Mouse (Mus musculus): ENCODE results near the gene Satb2. TPM values are rescaled to one million over a fixed set of nuclear protein-coding genes. Genes with fewer than 3 reads are reported as not detected.

Gene Satb2
- polyA plus RNA-seq, 1 experiment, result 0.16 TPM

DNA sequence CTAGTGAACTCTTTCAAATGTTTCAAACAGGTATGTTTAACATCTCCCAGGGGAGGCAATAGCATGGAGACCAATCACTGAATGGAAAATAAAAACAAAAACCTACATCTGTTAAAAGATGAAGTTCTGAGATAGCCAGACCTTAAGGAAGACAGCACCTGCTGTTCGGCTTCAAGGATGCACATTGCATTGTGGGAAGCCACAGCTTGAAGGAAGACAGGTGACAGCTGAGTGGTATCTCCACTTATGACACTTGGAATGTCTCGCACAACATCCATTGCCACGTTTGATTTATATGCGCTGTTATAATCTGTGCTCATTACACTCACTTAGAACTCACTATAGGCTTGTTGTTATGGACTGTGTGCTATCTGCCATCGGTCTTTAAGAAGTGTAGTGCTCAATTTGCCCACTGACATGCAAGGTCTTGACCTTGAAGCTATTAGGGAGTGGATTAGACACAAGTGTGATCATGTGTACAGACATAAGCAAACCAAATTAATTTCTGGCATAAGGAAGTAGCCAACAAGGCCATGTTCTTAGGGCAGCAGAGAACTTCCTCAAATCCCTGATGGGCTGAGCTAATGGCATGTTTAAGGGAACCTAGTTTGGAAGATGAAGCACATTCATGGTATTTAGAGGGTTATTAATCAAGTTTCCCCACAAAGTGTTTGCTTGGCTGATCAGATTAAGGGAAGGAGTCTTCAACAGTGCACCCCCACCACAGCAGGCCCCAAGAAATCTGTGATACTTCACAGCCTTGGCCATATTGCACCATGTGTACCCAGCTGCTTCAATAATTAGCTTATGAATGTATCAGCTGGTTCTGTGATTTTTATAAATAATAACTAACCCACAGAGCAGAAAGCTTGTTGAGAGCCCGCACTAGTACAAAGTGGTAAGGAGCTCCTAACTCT is 144.2 kb downstream of the Satb2 start:
- Histone ChIP-seq H3K4me3 (ENCODE audit: control insufficient read depth, insufficient read depth, low read length) (no peak overlapping the region), H3K36me3 (ENCODE audit: control insufficient read depth, insufficient read depth, low read length) (no peaks in the 10 kb centered on the region), H3K27ac (ENCODE audit: control insufficient read depth, insufficient read depth, low read length) (no peak overlapping the region), H3K4me1 (replicated peaks; ENCODE audit: control insufficient read depth, insufficient read depth, low read length) (no peaks in the 10 kb centered on the region), H3K27me3 (ENCODE audit: control insufficient read depth, insufficient read depth, low read length) (no peaks in the 10 kb centered on the region)
- no peak for TF ChIP-seq POLR2A (IDR thresholded peaks at IDR 0.05; ENCODE audit: control insufficient read depth, extremely low read depth, insufficient read depth, low read length, poor library complexity)
- TF ChIP-seq CTCF (IDR thresholded peaks at IDR 0.05; ENCODE audit: borderline replicate concordance, control insufficient read depth, extremely low read depth, insufficient read depth, low read length, poor library complexity), result no peak
- no peak for DNase-seq
- WGBS, result 87% methylated on average over 6 of the region's 6 CpGs

GRCm38 (mm10) chr1:56833307-56833706 is 145.1 kb downstream of the Satb2 start:
- no peak overlapping the region for H3K4me3 ChIP-seq (ENCODE audit: control insufficient read depth, insufficient read depth, low read length)
- H3K27me3 ChIP-seq (ENCODE audit: control insufficient read depth, insufficient read depth, low read length), result no peaks in the 10 kb centered on the region
- DNase-seq, result no peak
- H3K27ac ChIP-seq (ENCODE audit: control insufficient read depth, insufficient read depth, low read length), result no peak overlapping the region
- H3K36me3 ChIP-seq (ENCODE audit: control insufficient read depth, insufficient read depth, low read length), result no peaks in the 10 kb centered on the region
- H3K4me1 ChIP-seq (replicated peaks; ENCODE audit: control insufficient read depth, insufficient read depth, low read length), result no peaks in the 10 kb centered on the region
- TF ChIP-seq POLR2A (IDR thresholded peaks at IDR 0.05; ENCODE audit: control insufficient read depth, extremely low read depth, insufficient read depth, low read length, poor library complexity) (no peak), CTCF (IDR thresholded peaks at IDR 0.05; ENCODE audit: borderline replicate concordance, control insufficient read depth, extremely low read depth, insufficient read depth, low read length, poor library complexity) (no peak)
- 90% methylated on average over 6 of the region's 6 CpGs for WGBS

- H3K27me3 ChIP-seq (ENCODE audit: control insufficient read depth, insufficient read depth, low read length), result no peaks in the 10 kb centered on the region
- DNase-seq, result no peak
- TF ChIP-seq POLR2A (IDR thresholded peaks at IDR 0.05; ENCODE audit: control insufficient read depth, extremely low read depth, insufficient read depth, low read length, poor library complexity), result no peak
- no peak for TF ChIP-seq CTCF (IDR thresholded peaks at IDR 0.05; ENCODE audit: borderline replicate concordance, control insufficient read depth, extremely low read depth, insufficient read depth, low read length, poor library complexity)
- no peaks in the 10 kb centered on the region for H3K36me3 ChIP-seq (ENCODE audit: control insufficient read depth, insufficient read depth, low read length)
- no peaks in the 10 kb centered on the region for H3K4me1 ChIP-seq (replicated peaks; ENCODE audit: control insufficient read depth, insufficient read depth, low read length)
- WGBS, result 91% methylated on average over 8 of the region's 8 CpGs
- H3K4me3 ChIP-seq (ENCODE audit: control insufficient read depth, insufficient read depth, low read length), result no peak overlapping the region
- no peak overlapping the region for H3K27ac ChIP-seq (ENCODE audit: control insufficient read depth, insufficient read depth, low read length)
Measured at GRCm38 (mm10) chr1:56832738-56833137, 145.7 kb downstream of the Satb2 start.

DNA sequence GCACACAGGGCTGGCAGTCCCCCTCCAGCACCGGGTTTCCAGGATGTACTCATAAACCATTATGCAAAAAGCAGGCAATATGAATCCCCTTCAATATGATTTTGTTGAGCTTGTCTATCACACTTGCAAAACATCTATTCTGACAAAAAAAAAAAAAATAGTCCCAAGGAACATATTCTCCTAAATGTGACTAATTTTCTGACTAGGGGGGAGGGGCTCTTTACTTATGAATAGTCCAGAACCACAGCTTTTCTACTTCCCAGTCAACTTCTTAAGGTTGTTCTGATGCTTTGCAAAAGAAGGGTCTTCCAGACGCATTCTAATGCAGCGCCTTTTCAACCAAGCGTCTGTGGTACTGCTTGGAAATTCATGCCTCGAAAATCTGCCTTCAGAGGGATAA is 155.7 kb downstream of the Satb2 start:
- Histone ChIP-seq H3K4me1 (replicated peaks; ENCODE audit: control insufficient read depth, insufficient read depth, low read length) (no peaks in the 10 kb centered on the region), H3K27me3 (ENCODE audit: control insufficient read depth, insufficient read depth, low read length) (no peaks in the 10 kb centered on the region), H3K4me3 (ENCODE audit: control insufficient read depth, insufficient read depth, low read length) (no peak overlapping the region), H3K36me3 (ENCODE audit: control insufficient read depth, insufficient read depth, low read length) (no peaks in the 10 kb centered on the region), H3K27ac (ENCODE audit: control insufficient read depth, insufficient read depth, low read length) (no peak overlapping the region)
- DNase-seq, result no peak
- TF ChIP-seq POLR2A (IDR thresholded peaks at IDR 0.05; ENCODE audit: control insufficient read depth, extremely low read depth, insufficient read depth, low read length, poor library complexity) (no peak), CTCF (IDR thresholded peaks at IDR 0.05; ENCODE audit: borderline replicate concordance, control insufficient read depth, extremely low read depth, insufficient read depth, low read length, poor library complexity) (no peak)
- WGBS, result 94% methylated on average over 5 of the region's 5 CpGs

- 95% methylated on average over 3 of the region's 3 CpGs for WGBS
- H3K27me3 ChIP-seq (ENCODE audit: control insufficient read depth, insufficient read depth, low read length), result no peaks in the 10 kb centered on the region
- no peaks in the 10 kb centered on the region for H3K36me3 ChIP-seq (ENCODE audit: control insufficient read depth, insufficient read depth, low read length)
- TF ChIP-seq CTCF (IDR thresholded peaks at IDR 0.05; ENCODE audit: borderline replicate concordance, control insufficient read depth, extremely low read depth, insufficient read depth, low read length, poor library complexity), result no peak
- no peak for TF ChIP-seq POLR2A (IDR thresholded peaks at IDR 0.05; ENCODE audit: control insufficient read depth, extremely low read depth, insufficient read depth, low read length, poor library complexity)
- H3K4me3 ChIP-seq (ENCODE audit: control insufficient read depth, insufficient read depth, low read length), result no peak overlapping the region
- no peak for DNase-seq
- no peak overlapping the region for H3K27ac ChIP-seq (ENCODE audit: control insufficient read depth, insufficient read depth, low read length)
- H3K4me1 ChIP-seq (replicated peaks; ENCODE audit: control insufficient read depth, insufficient read depth, low read length), result no peaks in the 10 kb centered on the region
Measured at GRCm38 (mm10) chr1:56822025-56822424, 156.4 kb downstream of the Satb2 start.

DNA sequence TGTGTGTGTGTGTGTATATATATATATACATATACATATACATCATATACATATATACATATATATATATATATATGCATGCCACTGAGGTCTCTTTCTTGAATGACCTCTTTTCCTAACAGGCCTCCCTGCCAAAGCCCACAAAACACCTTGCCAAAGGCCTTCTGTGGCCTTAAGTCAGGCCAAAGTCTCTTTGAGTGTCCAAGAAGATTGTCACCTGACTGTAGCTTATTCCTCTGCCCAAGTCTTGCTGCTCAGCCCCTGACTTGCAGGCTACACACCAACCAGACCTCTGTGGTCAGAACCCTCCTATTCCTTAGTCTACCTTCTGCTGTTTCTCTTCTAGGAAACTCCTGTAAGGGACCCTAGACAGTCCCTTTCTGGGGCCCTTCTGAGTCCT is 164.9 kb downstream of the Satb2 start:
- TF ChIP-seq POLR2A (IDR thresholded peaks at IDR 0.05; ENCODE audit: control insufficient read depth, extremely low read depth, insufficient read depth, low read length, poor library complexity) (no peak), CTCF (IDR thresholded peaks at IDR 0.05; ENCODE audit: borderline replicate concordance, control insufficient read depth, extremely low read depth, insufficient read depth, low read length, poor library complexity) (no peak)
- Histone ChIP-seq H3K4me1 (replicated peaks; ENCODE audit: control insufficient read depth, insufficient read depth, low read length) (no peaks in the 10 kb centered on the region), H3K4me3 (ENCODE audit: control insufficient read depth, insufficient read depth, low read length) (no peak overlapping the region), H3K36me3 (ENCODE audit: control insufficient read depth, insufficient read depth, low read length) (no peaks in the 10 kb centered on the region), H3K27ac (ENCODE audit: control insufficient read depth, insufficient read depth, low read length) (no peak overlapping the region), H3K27me3 (ENCODE audit: control insufficient read depth, insufficient read depth, low read length) (no peaks in the 10 kb centered on the region)
- DNase-seq, result no peak
